Mouse (Mus musculus) MEL-GATA-1-ER (cell line): ENCODE results near the gene 2200002D01Rik.

Experiments
- DNase-seq: peaks from one replicate; pipeline ENCODE4 v3.0.0-alpha.2; 2012; ENCODE audit warnings: low read depth; ENCODE audit errors: extremely low read depth

2200002D01Rik gene

GRCm38 (mm10) chr7:29279924-29280323 lies 31.7 kb upstream of the 2200002D01Rik start:
- no peak for DNase-seq

GRCm38 (mm10) chr7:29279261-29279660 lies 31.0 kb upstream of the 2200002D01Rik start:
- no peak for DNase-seq

GRCm38 (mm10) chr7:29277510-29277909 lies 29.2 kb upstream of the 2200002D01Rik start:
- no peak for DNase-seq

- no peak for DNase-seq
Observed at GRCm38 (mm10) chr7:29276715-29277114, 28.4 kb upstream of the 2200002D01Rik start.

GRCm38 (mm10) chr7:29271687-29272465 lies 23.6 kb upstream of the 2200002D01Rik start:
- DNase-seq: no peak

GRCm38 (mm10) chr7:29270445-29270844 lies 22.2 kb upstream of the 2200002D01Rik start:
- DNase-seq: no peak

GRCm38 (mm10) chr7:29266931-29267330 lies 18.7 kb upstream of the 2200002D01Rik start:
- no peak for DNase-seq

GRCm38 (mm10) chr7:29265636-29266035 lies 17.4 kb upstream of the 2200002D01Rik start:
- no peak for DNase-seq

GRCm38 (mm10) chr7:29263831-29264230 lies 15.6 kb upstream of the 2200002D01Rik start:
- DNase-seq: no peak

GRCm38 (mm10) chr7:29262151-29262550 lies 13.9 kb upstream of the 2200002D01Rik start:
- no peak for DNase-seq

GRCm38 (mm10) chr7:29259781-29260730 lies 11.8 kb upstream of the 2200002D01Rik start:
- no peak for DNase-seq

- DNase-seq: no peak
Observed at GRCm38 (mm10) chr7:29257368-29257767, 9.1 kb upstream of the 2200002D01Rik start.

- no peak for DNase-seq
Observed at GRCm38 (mm10) chr7:29255875-29256274, 7.6 kb upstream of the 2200002D01Rik start.

GRCm38 (mm10) chr7:29253842-29254241 lies 5.6 kb upstream of the 2200002D01Rik start:
- DNase-seq: no peak

- DNase-seq: no peak
Observed at GRCm38 (mm10) chr7:29251166-29251565, 2.9 kb upstream of the 2200002D01Rik start.

GRCm38 (mm10) chr7:29247706-29248105 lies 560 bp downstream of the 2200002D01Rik start:
- no peak for DNase-seq

- no peak for DNase-seq
Observed at GRCm38 (mm10) chr7:29247314-29247700, 959 bp downstream of the 2200002D01Rik start.

- DNase-seq: no peak
Observed at GRCm38 (mm10) chr7:29246619-29247313, 1.5 kb downstream of the 2200002D01Rik start.

- no peak for DNase-seq
Observed at GRCm38 (mm10) chr7:29246015-29246414, 2.3 kb downstream of the 2200002D01Rik start.

GRCm38 (mm10) chr7:29244732-29245416 lies 3.4 kb downstream of the 2200002D01Rik start:
- DNase-seq: no peak
